Mouse (Mus musculus) lung, adult 2 months (tissue): Measurements from ENCODE around the gene Zfp91.

Experiments used
- CTCF ChIP-seq: fragments of 200-500 bp; IDR thresholded peaks from 2 replicates; pipeline ENCODE4 v1.5.1; 2011; ENCODE audit warnings: mild to moderate bottlenecking, low read length, control low read depth; ENCODE audit not compliant: insufficient read depth
- POLR2A ChIP-seq: fragments of 200-500 bp; IDR thresholded peaks from 2 replicates; pipeline ENCODE4 v1.6.1; 2011; ENCODE audit warnings: low read depth, mild to moderate bottlenecking, control low read depth, low read length, borderline replicate concordance; ENCODE audit errors: extremely low read depth

GRCm38 (mm10) chr19:12795110-12795509, 816 bp downstream of the Zfp91 start:
- no peak for TF ChIP-seq CTCF
- no peak for TF ChIP-seq POLR2A
